Mouse (Mus musculus) layer of hippocampus, adult 9-10 months (tissue): ENCODE measurements around the gene Pnp.
"Not testable (repeated sequence)": the region's sequence is repeated elsewhere in the genome, so short reads cannot be mapped to it uniquely, and the experiment has no call there.

ENCODE experiments used
- DNase-seq: peaks from one replicate; pipeline ENCODE4 v3.0.0; 2022; ENCODE audit warnings: low spot score

Gene Pnp

DNA sequence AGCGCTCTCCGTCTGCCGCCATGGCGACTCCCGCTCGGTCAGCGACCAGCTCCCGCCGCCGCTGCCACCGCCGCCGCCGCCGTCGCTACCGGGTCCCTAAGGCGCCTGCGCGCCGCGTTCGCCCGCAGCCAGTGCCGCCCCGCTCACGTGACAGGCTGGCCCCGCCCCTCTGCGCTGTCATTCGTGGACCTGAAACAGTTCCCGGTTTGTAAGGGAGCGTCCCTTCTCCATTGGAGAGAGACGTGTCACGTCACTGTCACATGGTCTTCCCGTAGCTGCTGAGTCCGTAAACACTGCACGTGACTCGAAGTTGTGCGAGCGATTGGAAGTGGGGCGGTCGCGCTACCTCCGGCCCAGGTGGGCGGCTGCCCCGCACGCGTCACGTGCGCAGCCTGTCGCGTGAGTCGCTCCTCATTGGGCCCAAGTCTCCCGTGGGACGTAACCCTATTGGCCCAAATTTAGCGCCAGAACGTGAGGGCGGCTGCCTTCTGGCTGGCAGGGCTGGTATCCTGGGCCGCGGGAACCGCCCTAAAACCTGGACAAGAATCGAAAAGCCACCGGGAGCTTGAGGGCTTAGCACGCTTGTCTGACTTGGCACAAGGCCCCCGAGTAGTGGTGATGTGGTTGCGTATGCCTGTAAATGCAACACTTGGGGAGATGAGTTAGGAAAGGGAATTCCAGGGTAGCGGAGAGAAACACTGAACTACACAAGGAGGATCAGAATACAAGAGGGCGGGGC is at the start of gene Pnp, which contains the start of gene Pip4p1:
Gene Pnp, plus strand, starts transcription at position 329 of the 739 bp plus-strand sequence.
Gene Pip4p1, minus strand, starts transcription at position 103 of the 739 bp plus-strand sequence.
- peak; percentile 98 for DNase-seq

DNA sequence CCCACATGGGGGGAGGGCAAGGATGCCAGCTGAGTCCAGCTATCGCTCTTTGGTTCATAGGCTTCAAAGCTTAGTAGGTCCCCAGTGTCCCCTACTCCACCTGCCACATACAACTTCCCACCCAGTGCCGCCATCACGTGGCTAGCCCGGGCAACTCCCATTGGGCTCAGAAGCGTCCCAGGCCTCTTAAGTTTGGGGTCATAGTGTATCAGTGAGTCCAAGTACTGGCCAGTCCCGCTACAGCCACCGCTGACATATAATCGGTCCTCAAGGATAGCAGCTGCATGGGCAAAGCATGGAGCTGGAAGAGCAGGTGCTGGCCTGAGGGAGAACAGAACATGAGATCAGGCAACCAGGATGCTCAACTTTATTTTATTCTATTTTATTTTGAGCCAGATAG is 39.3 kb upstream of the Pnp start:
- DNase-seq: no peak

DNA sequence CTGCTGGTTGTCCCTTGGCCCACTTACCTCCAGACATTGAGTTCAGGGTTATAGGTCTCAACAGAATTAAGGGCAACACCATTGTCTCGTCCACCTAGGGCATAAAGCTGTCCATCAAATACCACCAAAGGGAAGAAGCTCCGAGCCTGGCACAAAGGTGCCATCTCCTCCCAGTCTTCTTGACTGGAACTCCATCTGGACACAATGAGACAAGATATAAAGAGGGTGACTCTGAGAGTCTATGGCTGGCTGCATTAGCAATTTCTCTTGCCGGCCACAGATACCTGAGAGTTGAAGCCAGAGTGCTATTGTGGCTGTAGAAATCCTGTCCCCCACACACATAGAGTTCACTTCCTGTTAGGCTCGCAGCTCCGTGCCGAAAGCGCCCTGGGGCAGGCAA is 38.8 kb upstream of the Pnp start:
- DNase-seq: no peak

DNA sequence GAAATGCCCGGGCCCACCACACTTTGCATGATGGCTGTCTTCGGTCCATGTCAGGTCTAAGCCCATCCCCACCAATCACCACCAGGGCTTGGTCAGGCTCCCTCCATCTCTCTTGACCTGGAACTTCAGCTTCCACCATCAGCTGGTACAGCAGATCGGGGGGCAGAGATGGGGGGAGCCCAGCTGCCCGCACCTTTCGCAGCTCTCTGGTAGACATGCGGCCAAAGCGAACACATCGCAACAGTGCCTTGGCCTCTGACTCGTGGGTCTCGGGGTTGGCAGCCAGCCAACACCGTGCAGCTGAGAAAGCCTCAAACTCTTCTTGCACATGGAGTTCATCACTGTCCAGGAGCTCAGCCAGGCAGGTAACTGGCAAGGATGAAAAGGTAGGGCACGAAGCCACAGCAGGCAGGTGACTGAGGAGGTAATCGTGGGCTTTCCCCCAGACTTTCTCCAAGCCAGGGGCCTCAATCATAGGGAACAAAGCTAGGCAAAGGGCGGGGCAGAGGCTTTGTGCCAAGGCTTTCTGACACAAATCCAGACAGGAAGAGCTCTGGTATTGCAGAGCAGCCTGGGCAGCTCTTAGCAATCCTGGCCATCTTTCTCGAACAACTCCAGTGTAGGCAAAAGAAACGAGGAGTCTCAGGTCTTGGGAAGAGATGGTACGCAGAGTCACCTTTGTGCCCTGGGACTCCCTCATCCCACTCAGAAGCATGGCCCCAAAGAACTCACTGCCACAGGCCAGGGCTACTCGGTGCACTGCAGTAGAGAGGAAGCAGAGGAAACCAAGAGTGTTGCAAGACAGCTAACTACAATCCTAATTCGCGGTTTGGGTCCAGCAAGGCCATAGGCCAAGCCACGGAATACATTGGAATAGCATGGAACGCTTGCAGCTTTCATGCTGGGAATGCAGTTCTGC is 38.1 kb upstream of the Pnp start:
- no peak for DNase-seq

DNA sequence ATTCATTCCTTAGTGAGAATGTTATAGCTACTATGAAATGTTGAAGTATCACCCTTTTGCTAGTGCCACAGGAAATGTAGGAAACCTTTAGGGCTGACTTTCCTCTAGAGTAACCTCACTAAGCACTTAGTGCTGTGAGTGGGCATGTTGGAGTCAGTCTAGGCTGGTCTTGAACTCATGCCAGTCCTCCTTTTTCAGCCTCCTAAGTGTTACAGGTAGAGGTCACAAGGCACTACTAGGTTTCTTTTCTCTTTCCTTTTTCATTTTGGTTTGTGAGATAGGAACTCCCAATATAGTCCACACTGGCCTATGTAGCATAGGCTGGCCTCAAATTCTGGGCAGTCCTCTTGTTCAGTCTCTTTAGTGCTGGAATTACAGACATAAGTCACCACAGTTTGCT is 35.5 kb upstream of the Pnp start:
- DNase-seq: no peak

DNA sequence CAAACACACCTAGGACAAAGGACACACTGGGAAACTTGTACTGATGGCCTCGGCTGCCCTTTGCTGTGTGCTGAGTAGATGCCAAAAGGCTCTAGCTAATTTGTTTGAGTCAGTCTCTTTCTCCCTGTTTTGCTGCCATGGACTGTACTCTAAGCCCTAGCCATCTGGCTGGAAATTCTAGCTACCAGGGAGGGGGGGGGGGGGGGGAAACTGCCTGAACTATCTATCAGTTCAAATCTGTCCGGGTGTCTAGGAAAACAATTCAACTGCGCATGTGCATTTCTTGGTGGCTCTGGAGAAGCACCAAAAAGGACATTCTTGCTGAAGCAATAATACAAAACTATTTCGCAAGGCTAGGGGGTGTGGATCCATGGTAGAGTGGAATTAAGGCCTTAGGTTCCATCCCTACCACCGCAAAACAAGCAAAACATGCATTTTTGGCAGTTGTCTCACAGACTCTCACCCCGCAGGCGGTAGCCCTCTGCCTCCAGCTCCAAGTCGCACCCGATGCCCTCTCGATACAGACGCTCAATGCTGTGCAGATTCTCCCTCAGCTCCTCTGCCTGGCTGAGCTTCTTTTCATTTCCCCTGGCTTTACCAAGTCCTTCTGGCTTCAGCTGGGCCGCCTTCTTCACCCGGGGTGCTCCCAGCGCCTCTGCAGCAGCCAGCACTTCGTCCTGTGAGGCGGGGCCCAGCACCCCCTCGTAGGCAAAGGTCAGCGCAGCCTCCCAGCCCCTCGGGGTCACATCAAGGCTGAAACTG is 34.7 kb upstream of the Pnp start:
- DNase-seq: peak; percentile 57

DNA sequence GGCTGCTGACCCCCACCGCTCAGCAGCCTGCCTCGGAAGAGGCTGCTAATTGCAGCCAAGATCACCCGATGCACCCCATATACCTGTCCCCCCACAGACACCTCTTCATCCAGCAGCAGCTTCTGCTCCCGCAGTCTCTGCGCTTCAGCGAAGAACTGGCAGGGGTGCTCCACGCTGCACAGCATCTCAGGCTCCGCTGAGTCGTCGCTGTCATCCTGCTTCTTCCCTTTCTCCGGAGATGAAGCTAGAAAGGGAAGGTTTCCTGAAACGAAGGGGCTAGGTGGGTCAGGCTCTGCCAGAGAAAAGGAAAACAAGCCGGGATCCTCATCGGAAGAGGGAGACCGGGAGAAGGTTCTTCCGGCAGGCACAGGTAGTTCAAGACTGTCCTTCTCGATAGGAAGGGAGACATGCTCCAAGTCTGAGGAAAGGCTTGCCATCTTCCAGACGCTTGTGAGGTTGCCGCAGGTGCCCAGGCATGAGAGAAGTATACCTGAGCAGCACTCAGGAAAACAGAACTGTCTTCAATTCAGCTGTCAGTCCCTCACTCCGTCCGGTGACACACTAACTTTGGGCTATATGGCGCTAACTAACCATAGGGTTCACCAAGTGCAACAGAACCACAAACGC is 34.0 kb upstream of the Pnp start:
- DNase-seq: peak; percentile 10

DNA sequence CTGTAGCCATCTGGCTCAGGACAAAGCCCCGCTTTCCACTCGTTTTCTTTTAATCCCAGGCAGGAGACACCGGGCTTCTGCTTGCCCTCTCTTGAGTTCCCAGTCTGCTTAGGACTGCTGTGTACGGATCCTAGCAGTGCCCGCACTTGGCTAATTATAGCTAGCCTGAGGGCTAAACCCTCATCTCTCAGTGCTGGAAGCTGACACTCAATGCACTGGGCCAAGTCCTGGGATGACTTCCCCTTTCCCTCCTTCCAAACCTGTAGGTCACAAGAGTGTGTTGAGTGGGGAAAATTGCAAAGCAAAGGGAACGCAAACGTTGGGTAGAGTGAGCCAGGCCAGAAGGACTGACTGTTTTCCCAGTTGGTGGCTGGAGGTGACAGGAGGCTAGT is 33.5 kb upstream of the Pnp start, which contains the start of gene Klhl33:
Gene Klhl33, minus strand, starts transcription at position 134 of the 392 bp plus-strand sequence.
- no peak for DNase-seq

DNA sequence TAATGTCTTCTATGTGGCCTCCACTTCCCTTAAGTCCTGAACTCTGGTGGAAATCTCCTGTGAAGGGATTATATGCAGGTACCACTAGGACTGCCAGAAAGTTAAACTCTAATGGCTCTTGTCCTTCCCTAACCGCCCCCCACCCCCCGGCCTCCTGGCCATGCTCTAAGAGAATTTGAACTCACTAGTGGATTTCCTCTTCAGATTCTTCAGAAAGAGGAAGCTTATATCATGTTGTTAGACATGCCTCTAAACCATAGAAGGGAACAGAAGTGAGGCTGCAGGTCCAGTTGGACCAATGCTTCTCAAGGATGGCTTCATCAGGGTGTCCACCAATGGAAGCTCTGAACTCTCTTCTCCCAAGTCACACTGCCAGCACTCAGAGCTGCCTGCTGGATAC is 32.9 kb upstream of the Pnp start:
- not testable (repeated sequence) for DNase-seq

DNA sequence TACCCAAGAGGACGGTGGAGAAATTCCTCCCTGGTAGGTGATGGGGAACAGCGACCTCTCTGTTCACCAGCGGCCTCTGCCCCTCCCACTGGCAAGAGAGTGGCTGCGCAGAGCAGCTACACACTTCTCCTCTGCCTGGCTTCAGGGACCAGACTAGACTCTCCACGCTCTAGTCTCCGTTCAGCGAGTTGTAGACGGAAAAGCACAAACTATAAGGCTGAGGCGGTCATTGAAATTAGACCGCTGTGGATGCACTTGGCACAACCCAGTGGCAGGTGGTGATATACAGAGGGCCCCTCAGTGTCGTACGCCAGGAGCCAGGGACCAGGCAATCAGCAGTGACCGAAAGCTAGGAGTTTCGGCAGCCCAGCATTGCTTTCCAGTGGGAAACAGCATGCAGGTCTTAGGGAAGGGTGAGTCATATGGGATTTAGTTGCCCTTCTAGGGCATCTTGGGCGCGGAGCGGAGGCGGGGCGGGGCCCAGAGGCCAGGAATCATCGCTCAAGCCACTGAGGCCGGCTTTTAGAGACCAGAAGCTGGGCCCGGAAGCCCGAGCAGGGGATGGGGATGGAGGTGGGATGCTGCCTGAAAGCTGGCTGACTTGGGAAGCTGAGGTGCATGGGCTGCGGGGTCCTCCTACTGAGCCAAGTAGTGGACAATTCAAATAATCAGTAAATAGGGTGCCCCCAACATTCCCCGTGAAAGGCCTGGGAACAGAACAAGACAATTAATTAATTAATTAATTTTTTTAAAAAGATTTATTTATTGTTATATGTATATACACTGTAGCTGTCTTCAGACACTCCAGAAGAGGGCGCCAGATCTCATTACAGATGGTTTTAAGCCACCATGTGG is 26.7 kb upstream of the Pnp start:
- no peak for DNase-seq

DNA sequence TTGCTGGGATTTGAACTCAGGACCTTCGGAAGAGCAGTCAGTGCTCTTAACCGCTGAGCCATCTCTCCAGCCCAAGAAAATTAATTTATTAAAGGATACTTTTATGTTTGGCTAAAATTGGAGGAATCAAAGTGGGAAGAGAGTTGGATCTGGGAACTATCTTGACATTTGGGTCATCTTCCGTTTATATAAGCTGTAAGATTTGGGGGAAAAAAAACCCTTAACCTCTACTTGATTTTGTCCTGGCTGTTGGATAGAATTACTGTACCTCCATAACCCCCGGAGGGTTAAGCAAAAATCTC is 26.1 kb upstream of the Pnp start:
- DNase-seq: no peak

DNA sequence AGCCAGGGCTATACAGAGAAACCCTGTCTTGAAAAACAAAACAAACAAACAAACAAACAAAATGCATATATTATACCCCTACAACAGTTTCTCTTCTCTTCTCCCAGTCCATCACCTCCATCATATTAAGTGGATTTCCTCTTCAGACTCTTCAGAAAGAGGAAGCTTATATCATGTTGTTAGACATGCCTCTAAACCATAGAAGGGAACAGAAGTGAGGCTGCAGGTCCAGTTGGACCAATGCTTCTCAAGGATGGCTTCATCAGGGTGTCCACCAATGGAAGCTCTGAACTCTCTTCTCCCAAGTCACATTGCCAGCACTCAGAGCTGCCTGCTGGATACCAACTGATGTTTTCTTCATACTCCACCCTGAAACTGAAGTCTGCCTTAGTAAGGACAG is 25.6 kb upstream of the Pnp start:
- not testable (repeated sequence) for DNase-seq

DNA sequence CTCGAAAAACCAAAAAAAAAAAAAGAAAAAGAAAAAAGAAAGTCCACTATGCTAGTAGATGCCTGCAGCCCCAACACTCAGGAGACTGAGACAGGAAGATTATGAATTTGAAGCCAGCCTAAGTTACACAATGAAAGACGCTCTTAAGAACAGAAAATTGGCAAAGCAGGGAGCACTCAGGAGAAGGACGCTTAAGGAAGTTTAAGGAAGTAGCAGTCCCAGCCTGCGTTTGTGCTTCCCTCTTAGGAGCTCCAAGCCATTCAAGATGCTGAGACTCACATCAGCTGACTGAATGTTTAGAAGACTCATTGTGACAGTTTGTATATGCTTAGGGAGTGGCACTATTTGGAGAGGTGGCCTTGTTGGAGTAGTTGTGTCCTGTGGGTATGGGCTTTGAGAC is 22.8 kb upstream of the Pnp start:
- no peak for DNase-seq

DNA sequence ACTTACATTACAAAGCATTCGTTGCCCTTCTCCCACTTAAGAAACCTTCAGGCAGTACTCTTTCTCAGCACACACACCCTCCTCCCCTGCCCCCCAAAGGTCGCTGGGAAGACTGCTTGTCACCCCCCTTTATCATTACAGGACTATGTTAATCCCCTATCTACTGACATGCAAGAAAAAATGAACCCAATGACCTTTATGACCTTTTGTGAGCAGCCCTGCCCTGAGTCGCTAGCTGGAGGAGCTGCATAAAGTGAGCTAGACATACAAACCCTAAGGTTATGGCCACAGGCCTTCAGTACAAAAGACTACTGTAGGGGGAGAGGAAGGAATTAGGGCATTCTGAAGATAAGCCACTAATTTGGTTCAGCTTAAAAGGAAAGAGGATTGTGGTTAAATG is 19.5 kb upstream of the Pnp start:
- DNase-seq: no peak

DNA sequence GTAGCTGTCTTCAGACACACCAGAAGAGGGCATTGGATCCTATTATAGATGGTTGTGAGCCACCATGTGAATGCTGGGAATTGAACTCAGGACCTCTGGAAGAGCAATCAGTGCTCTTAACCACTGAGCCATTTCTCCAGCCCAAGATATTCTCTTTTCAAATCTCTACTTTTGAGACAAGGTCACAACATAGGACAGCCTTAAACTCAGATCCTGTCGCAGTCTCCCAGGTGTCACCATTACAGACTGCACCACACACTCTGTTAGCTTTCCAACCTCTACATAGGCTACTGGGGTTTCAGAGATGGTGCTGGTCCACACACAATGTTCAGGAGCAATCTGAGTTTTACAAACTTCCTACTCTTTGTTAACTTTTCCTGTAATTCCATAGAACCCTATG is 7.4 kb upstream of the Pnp start:
- DNase-seq: not testable (repeated sequence)

DNA sequence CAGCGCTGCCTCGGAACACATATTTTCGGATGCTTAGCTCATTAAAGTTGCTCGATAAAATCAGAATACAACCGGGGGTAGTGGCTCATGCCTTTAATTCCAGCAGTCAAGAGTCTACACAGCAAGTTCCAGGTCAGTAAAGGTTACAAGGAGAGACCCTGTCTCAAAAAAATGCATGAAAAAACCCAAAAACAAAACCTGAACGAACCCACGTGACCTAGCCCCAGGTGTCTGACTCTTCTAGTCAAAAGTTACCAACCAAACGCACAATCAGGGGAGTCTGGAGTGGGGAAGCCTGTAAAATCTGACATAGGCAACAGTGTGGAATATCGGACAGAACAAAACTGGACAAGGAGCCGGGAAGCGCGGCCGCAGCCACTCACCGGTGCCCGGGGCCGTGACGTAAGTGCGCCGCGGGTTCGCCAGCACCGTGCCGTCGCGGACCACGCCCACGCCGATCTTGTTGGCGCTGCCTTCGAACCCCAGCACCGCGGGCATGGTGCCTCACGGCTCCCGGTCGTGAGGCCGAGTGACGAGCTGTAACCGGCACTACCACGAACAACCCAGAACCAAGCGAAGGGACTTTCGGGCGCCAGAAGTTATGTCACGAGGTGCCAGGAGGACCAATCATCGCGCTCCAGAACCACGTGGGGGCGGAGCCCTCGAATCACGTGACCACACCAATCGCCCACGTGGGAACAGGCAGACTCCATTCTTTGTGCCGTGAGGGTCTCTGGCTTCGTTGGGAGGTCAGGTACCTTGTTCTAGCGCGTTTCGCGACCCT is 6.4 kb upstream of the Pnp start, which contains the start of the genes Osgep and Apex1:
Gene Osgep, minus strand, starts transcription at position 613 of the 784 bp plus-strand sequence.
Gene Apex1, plus strand, starts transcription at position 688 of the 784 bp plus-strand sequence.
- DNase-seq: peak; percentile 98

DNA sequence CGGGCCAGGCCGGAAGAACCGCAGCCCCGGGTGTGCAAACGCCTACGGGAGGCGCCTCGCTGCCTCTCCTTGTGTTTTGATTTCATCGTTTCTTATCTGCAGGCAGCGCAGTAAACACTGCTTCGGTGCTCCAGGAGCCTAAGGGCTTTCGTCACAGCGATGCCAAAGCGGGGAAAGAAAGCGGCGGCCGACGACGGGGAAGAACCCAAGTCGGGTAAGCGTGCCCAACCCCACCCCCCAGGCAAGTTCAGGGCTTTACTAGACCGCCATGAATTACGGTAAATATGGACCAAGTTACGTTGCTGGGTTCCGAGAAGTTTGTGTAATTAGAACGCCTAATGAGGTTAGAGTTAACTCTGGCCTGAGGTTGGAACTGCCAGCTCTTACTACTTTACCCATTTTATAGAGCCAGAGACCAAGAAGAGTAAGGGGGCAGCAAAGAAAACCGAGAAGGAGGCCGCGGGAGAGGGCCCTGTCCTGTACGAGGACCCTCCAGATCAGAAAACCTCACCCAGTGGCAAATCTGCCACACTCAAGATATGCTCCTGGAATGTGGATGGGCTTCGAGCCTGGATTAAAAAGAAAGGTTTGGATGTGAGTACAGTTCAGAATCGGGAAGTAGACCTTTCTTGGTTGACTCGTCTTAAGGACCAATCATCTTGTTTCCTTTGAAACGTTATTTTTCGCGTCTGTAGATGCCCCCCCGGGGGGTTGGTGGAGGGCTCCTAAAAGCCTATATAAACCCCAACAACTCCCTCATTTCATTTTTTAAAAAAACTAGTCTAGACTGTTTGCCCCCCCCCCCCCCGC is 5.6 kb upstream of the Pnp start:
- no peak for DNase-seq

DNA sequence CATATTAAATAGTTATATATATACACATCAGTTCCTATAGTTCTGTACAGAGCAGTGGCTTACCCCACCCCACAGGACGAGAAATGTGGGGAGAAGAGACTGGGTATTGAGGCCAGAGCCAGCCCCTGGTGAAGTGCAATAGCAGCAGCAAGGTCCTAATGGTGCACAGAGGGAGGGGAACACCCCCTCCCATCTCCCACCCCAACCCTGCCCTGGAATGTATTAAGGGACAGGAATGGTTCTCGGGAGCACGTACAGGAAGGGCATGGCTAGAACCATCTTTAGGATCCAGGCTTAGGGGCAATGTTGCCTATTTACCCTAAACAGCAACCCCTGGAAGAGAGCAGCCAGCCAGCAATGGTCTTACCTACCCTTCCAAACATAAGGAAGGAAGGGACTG is 3.5 kb upstream of the Pnp start:
- DNase-seq: no peak

DNA sequence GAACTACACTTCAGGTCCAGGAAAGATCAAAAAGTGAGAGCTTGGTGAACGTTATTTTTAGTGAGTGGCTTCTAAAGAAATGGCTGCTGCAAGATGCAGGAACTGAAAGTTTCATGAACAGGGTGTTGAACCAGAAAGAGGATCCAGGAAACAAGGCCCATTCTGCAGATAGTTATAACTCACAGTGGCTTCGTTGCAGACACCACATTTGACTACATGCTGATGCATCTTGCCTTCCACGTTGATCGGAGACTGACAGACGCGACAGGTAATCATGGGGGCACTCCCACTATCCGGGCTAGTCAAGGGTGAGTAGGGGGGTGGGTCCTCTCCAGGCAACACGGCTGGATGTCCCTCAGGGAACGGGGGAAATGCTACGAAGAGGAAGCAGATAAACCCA is 931 bp upstream of the Pnp start:
- DNase-seq: no peak
